Mouse (Mus musculus) heart, adult 8-10 months (tissue): ENCODE results near the gene Sync. TPM values are rescaled to one million over a fixed set of nuclear protein-coding genes. Genes with fewer than 3 reads are reported as not detected.

ENCODE experiments used
- microRNA-seq: library from miRNA; unstranded; fragments of <30 nt; microRNA quantifications from one replicate; pipeline ENCODE4 v1.2.0, GENCODE M21; 2022
- total RNA-seq, 4 experiments: library from RNA; stranded (reverse); gene quantifications; 2 replicates each; pipeline ENCODE4 v1.2.4; 2022

Gene Sync
- total RNA-seq, 4 experiments from 2014 or later, result 19.5 to 31.7 (median 25.4) TPM

Small RNAs within 50 kb of the gene (microRNA-seq; reads per million reads assigned to microRNA genes)
- gene Gm22994, result not detected

Other genes with a start within 250 kb of the Sync start
- 10 to 100 TPM; 26.0 to 30.0 (median 27.7) TPM for gene Rnf19b, start 229.3 kb upstream of the Sync start, total RNA-seq
- gene Tmem54, start 182.1 kb upstream of the Sync start, total RNA-seq, result not detected
- gene Hpca, start 165.6 kb upstream of the Sync start, total RNA-seq, result under 1 TPM in 3 of 4 experiments, not detected in 1; 0.22 to 0.44 (median 0.33) TPM
- 100 to 1,000 TPM; 334 to 410 (median 360) TPM for gene Fndc5, start 150.6 kb upstream of the Sync start, total RNA-seq
- gene S100pbp, start 97.9 kb upstream of the Sync start, total RNA-seq, result 10 to 100 TPM in 3 of 4 experiments, 1 to 10 TPM in 1; 8.2 to 15.2 (median 12.1) TPM
- gene Yars, start 97.9 kb upstream of the Sync start, total RNA-seq, result 10 to 100 TPM; 24.9 to 35.0 (median 29.2) TPM
- 1 to 10 TPM; 2.8 to 4.0 (median 3.2) TPM for gene C77080, start 26.2 kb upstream of the Sync start, total RNA-seq
- 10 to 100 TPM; 57.2 to 73.7 (median 65.6) TPM for gene Rbbp4, start 47.8 kb downstream of the Sync start, total RNA-seq
- gene Zbtb8os, start 48.1 kb downstream of the Sync start, total RNA-seq, result 10 to 100 TPM; 20.6 to 30.7 (median 27.4) TPM
- 1 to 10 TPM; 2.1 to 3.7 (median 3.1) TPM for gene Zbtb8a, start 90.5 kb downstream of the Sync start, total RNA-seq
- under 1 TPM; 0.09 to 0.14 (median 0.09) TPM for gene Zbtb8b, start 153.2 kb downstream of the Sync start, total RNA-seq
- 10 to 100 TPM; 50.3 to 54.6 (median 53.3) TPM for gene Bsdc1, start 174.0 kb downstream of the Sync start, total RNA-seq
- gene Tssk3, start 203.4 kb downstream of the Sync start, total RNA-seq, result not detected
- gene Fam229a, start 203.6 kb downstream of the Sync start, total RNA-seq, result not detected
- 1 to 10 TPM; 2.3 to 3.3 (median 3.2) TPM for gene Marcksl1, start 226.0 kb downstream of the Sync start, total RNA-seq